Mouse (Mus musculus) heart, embryonic 14.5 days (tissue): ENCODE measurements at regions not wholly inside any gene's neighbourhood (a gene's known extent, or its start where the extent isn't known, plus 50 kb on each side); places are given as distances from the start of the nearest gene placed in this dataset.
"Not testable (repeated sequence)": the region's sequence is repeated elsewhere in the genome, so short reads cannot be mapped to it uniquely, and the experiment has no call there.

ENCODE experiments used
- ATAC-seq: fragments of 200-750 bp; cut with Nextera tagmentation; 2 replicates; pipeline ENCODE4 v1.8.0; 2017; ENCODE audit warnings: low read depth, moderate TSS enrichment; ENCODE audit not compliant: insufficient number of reproducible peaks, insufficient read depth, low FRiP score
- H3K27ac ChIP-seq, 2 experiments: fragments of 200-500 bp in 1 of 2; fragments of 300-500 bp in 1 of 2; sonication (generic) in 1 of 2; replicated peaks in 1 of 2; 2 replicates each; pipeline ENCODE4 v1.5.1; 2012 to 2014; ENCODE audit warnings: low read depth in 2 of 2, low read length in 2 of 2, control low read depth in 1 of 2, mild to moderate bottlenecking in 1 of 2, mixed read lengths in 1 of 2; ENCODE audit not compliant: control insufficient read depth in 1 of 2, insufficient read depth in 1 of 2
- H3K27me3 ChIP-seq: fragments of 300-500 bp; sonication (generic); 2 replicates; pipeline ENCODE4 v1.6.1; 2014; ENCODE audit warnings: mild to moderate bottlenecking, low read length, control low read depth; ENCODE audit not compliant: control insufficient read depth, insufficient read depth
- H3K36me3 ChIP-seq: fragments of 300-500 bp; sonication (generic); 2 replicates; pipeline ENCODE4 v1.6.1; 2014; ENCODE audit warnings: mild to moderate bottlenecking, control low read depth, low read length, mixed read lengths; ENCODE audit not compliant: control insufficient read depth, insufficient read depth
- H3K4me1 ChIP-seq, 2 experiments: fragments of 200-500 bp in 1 of 2; fragments of 300-500 bp in 1 of 2; sonication (generic) in 1 of 2; 2 replicates each; pipeline ENCODE4 v1.6.1; 2012 to 2014; ENCODE audit warnings: low read length in 2 of 2, control low read depth in 1 of 2, mixed read lengths in 1 of 2; ENCODE audit not compliant: control insufficient read depth in 2 of 2, insufficient read depth in 2 of 2
- H3K4me2 ChIP-seq: fragments of 300-500 bp; sonication (generic); 2 replicates; pipeline ENCODE4 v1.6.1; 2014; ENCODE audit warnings: mild to moderate bottlenecking, low read length
- H3K4me3 ChIP-seq, 2 experiments: fragments of 200-500 bp in 1 of 2; fragments of 300-500 bp in 1 of 2; sonication (generic) in 1 of 2; 2 replicates each; pipeline ENCODE4 v1.5.1; 2012 to 2014; ENCODE audit warnings: low read length in 2 of 2, mild to moderate bottlenecking in 2 of 2, control low read depth in 1 of 2, low read depth in 1 of 2, moderate library complexity in 1 of 2; ENCODE audit not compliant: control insufficient read depth in 1 of 2, insufficient read depth in 1 of 2
- H3K9ac ChIP-seq: fragments of 300-500 bp; sonication (generic); 2 replicates; pipeline ENCODE4 v1.6.1; 2014; ENCODE audit warnings: mild to moderate bottlenecking, low read length
- H3K9me3 ChIP-seq: fragments of 300-500 bp; sonication (generic); 2 replicates; pipeline ENCODE4 v1.6.1; 2016; ENCODE audit warnings: low read length, control low read depth; ENCODE audit not compliant: control insufficient read depth
- WGBS: fragments of 180-500 bp; shearing (Covaris S2); extraction: QIAGEN DNeasy Blood & Tissue Kit; methylation state at CpG from one replicate; pipeline ENCODE4 v1.1.7; 2014; 5-methylcytosine and 5-hydroxymethylcytosine counted together

- Histone ChIP-seq H3K27me3 (no peaks in the 10 kb centered on the region), H3K36me3 (no peaks in the 10 kb centered on the region), H3K4me1 (no peaks in the 10 kb centered on the region), H3K4me3 (no peak overlapping the region), H3K9me3 (no peaks in the 10 kb centered on the region), H3K4me2 (no peak overlapping the region), H3K27ac (no peak overlapping the region), H3K9ac (no peak overlapping the region)
- no peak for ATAC-seq
- 71% methylated on average over 2 of the region's 2 CpGs for WGBS
Measured at GRCm38 (mm10) chr15:37081836-37082235, 74.3 kb upstream of the Zfp706 start.

- Histone ChIP-seq H3K9ac (no peak overlapping the region), H3K36me3 (no peaks in the 10 kb centered on the region), H3K4me1 (no peaks in the 10 kb centered on the region), H3K4me3 (no peak overlapping the region), H3K27me3 (no peaks in the 10 kb centered on the region), H3K27ac (no peak overlapping the region), H3K4me2 (no peak overlapping the region), H3K9me3 (no peaks in the 10 kb centered on the region)
- ATAC-seq, result no peak
- WGBS, result 79% methylated on average over 2 of the region's 2 CpGs
Measured at GRCm38 (mm10) chr15:37080931-37081330, 73.4 kb upstream of the Zfp706 start.

- Histone ChIP-seq H3K9me3 (no peaks in the 10 kb centered on the region), H3K4me1 (no peaks in the 10 kb centered on the region), H3K27me3 (no peaks in the 10 kb centered on the region), H3K27ac (no peak overlapping the region), H3K9ac (no peak overlapping the region), H3K36me3 (no peaks in the 10 kb centered on the region), H3K4me2 (no peak overlapping the region), H3K4me3 (no peak overlapping the region)
- WGBS, result 90% methylated on average over 4 of the region's 4 CpGs
- no peak for ATAC-seq
Measured at GRCm38 (mm10) chr15:37080395-37080794, 72.8 kb upstream of the Zfp706 start.

- not testable (repeated sequence) for H3K27ac ChIP-seq, H3K4me1 ChIP-seq, H3K27me3 ChIP-seq, ATAC-seq, H3K9ac ChIP-seq, H3K36me3 ChIP-seq, H3K9me3 ChIP-seq, H3K4me2 ChIP-seq, H3K4me3 ChIP-seq
- WGBS, result 94% methylated on average over 2 of the region's 2 CpGs
Measured at GRCm38 (mm10) chr15:37074207-37074606, 66.6 kb upstream of the Zfp706 start.

GRCm38 (mm10) chr15:37072202-37072862, 64.8 kb upstream of the Zfp706 start:
- no peak overlapping the region for H3K4me3 ChIP-seq

GRCm38 (mm10) chr15:37070188-37070587, 62.6 kb upstream of the Zfp706 start:
- no peaks in the 10 kb centered on the region for H3K4me1 ChIP-seq
- H3K9ac ChIP-seq, result no peak overlapping the region
- no peak overlapping the region for H3K27ac ChIP-seq
- no peak for ATAC-seq
- no peak overlapping the region for H3K4me3 ChIP-seq
- no peaks in the 10 kb centered on the region for H3K9me3 ChIP-seq
- no peaks in the 10 kb centered on the region for H3K27me3 ChIP-seq
- WGBS, result 58% methylated on average over 3 of the region's 3 CpGs
- no peak overlapping the region for H3K4me2 ChIP-seq
- H3K36me3 ChIP-seq, result no peaks in the 10 kb centered on the region

More at GRCm38 (mm10) chr15:37072202-37072862, 64.8 kb upstream of the Zfp706 start:
- Histone ChIP-seq H3K36me3 (no peaks in the 10 kb centered on the region), H3K4me2 (no peak overlapping the region), H3K9me3 (no peaks in the 10 kb centered on the region), H3K27ac (no peak overlapping the region), H3K27me3 (no peaks in the 10 kb centered on the region), H3K9ac (no peak overlapping the region), H3K4me1 (no peaks in the 10 kb centered on the region)
- no peak for ATAC-seq
- WGBS, result 72% methylated on average over 5 of the region's 5 CpGs

- no peak overlapping the region for H3K4me2 ChIP-seq
- H3K27me3 ChIP-seq, result no peaks in the 10 kb centered on the region
- ATAC-seq, result no peak
- 83% methylated on average over 4 of the region's 4 CpGs for WGBS
- no peak overlapping the region for H3K4me3 ChIP-seq
- H3K36me3 ChIP-seq, result no peaks in the 10 kb centered on the region
- H3K27ac ChIP-seq, result no peak overlapping the region
- H3K9ac ChIP-seq, result no peak overlapping the region
- H3K4me1 ChIP-seq, result no peaks in the 10 kb centered on the region
- no peaks in the 10 kb centered on the region for H3K9me3 ChIP-seq
Measured at GRCm38 (mm10) chr15:37067326-37067725, 59.8 kb upstream of the Zfp706 start.

GRCm38 (mm10) chr15:37065926-37066550, 58.5 kb upstream of the Zfp706 start:
- Histone ChIP-seq H3K27me3 (no peaks in the 10 kb centered on the region), H3K9me3 (no peaks in the 10 kb centered on the region), H3K36me3 (no peaks in the 10 kb centered on the region), H3K9ac (no peak overlapping the region), H3K4me1 (no peaks in the 10 kb centered on the region), H3K4me3 (no peak overlapping the region), H3K4me2 (no peak overlapping the region), H3K27ac (no peak overlapping the region)
- WGBS, result 78% methylated on average over 9 of the region's 9 CpGs
- no peak for ATAC-seq
